Mouse (Mus musculus) embryo, embryonic 10.5 days (tissue): ENCODE results near the gene Pik3ap1.
"Not testable (repeated sequence)": the region's sequence is repeated elsewhere in the genome, so short reads cannot be mapped to it uniquely, and the experiment has no call there.

ENCODE experiments used
- DNase-seq: peaks from one replicate; pipeline ENCODE4 v3.0.0-alpha.2; 2015; ENCODE audit warnings: low spot score

Gene Pik3ap1

DNA sequence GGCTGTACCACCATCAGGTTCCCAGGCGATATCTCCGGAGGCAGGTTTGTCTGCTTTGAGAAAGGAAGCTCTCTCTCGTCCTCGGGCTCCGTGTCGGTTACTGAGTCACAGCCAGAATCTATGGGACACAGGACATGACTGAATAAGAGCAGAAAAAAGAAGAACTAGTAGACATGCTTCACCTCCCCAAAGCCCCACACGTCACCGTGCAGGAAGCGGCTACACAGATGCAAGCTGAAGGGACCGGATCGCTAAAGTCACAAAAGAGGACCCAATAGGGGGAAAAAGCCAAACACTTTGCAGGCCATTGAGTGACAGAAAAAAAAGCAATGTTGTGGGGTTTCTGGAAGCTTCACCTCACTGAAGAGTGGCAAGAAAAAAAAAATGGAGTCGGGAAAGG lies 52.7 kb downstream of the Pik3ap1 start:
- no peak for DNase-seq

DNA sequence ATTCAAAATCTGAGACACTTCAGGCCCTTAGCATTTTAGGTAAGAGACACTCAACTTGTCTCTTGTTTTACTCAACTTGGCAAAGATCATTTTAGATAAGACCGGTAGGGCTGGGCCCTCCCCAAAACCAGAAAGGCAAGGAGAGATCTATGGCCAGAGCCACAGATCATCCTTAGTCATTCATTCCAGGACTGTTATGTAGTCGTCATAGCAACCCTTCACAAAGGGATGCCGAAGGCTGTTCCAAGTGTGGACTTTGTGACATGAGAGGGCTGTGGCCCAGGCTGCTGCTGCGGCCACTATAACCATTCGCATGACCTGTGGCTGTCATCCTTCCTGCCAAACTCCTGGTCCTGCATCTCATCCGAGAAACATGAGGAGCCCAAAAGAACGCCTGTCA lies 54.5 kb downstream of the Pik3ap1 start:
- DNase-seq, result peak; percentile 35

DNA sequence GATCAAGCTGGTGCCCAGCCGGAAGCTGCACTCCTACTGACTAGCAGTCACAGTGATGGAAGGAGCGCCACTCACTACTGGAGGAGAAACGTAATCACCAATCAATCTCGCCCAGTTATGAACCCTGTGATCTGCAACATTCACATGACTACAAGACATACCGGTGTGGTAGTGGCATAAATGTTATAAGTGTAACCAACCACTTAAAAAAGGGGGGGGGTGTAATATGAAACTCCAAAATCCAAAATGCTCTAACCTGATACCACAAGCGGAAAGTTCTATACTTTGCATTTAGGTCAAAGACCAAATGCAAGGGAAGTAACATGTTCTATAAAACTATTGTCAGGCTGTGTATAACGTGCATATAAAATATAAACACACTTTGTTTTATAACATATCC lies 54.9 kb downstream of the Pik3ap1 start:
- no peak for DNase-seq

DNA sequence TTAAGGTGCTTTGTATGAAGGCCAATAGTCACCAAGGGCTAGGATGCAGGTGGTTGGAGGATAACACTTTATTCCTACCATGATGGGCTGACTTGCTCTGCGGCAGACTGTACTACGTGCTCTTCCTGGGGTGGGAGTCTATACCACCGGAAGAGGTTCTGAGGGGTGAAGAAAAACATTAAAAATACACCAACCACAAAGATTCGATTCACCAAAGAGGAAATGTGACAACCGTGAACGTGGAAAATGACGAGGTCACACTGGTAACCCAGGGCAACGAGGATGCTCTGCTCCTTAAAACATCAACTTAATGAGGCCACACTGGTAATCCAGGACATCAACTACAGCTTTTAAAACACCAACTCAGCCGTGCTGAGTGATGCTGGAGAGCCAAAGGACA lies 56.2 kb downstream of the Pik3ap1 start:
- no peak for DNase-seq

DNA sequence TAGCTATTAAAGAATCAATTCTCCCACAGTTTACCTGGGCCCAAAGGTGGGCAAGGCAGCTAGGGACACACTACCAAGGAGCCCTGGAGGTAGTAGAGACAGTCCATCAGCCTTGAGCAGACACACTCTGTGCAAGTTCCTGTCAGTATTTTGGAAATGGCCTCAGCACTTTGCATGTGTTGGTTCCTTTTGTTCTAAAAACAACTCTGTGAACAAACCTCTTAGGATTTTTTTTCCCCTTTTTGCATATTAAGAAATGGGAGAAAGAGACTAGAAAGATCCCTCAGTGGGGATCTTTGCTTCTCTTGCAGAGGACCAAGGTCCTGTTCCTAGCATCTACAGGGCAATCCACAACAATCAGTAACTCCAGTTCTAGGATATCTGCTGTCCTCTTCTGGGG lies 61.1 kb downstream of the Pik3ap1 start:
- no peak for DNase-seq

DNA sequence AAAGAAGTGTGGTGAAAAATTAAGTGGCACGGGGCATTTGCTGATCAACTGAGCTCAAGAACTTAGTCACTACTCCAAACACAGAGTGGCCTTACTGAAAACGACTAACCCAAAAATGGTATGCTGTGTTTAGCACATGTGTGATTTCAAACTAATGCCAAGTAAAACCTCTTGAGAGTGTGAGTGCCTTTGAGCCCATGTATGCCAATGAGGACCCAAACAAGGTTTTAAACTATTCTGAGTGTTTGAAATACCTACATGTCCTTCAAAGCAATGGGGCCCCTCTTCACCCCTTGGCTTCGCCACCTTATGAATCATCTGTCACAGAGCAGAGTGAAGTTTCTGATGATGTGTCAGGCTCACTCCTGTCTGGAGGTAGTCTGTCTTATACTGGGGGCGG lies 61.8 kb downstream of the Pik3ap1 start:
- no peak for DNase-seq

DNA sequence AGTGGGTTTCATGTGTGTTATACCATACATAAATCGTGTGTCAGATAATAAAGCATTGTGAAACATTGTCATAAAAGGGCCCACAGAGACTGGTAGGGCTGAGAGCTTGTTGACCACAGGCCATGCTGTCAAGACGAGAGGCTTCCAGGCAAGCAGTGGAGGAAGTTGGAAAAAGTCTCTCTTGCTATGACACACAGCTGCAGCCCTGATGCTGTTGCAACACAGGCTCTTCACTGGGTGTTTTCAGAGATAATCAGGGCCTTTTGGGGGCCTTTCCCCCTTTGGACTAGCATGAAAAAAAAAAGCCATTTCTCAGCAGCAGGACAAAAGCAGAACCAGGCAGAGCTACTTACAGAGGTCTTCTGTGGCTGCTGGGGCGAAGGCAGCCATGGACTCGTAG lies 63.8 kb downstream of the Pik3ap1 start:
- DNase-seq, result no peak

DNA sequence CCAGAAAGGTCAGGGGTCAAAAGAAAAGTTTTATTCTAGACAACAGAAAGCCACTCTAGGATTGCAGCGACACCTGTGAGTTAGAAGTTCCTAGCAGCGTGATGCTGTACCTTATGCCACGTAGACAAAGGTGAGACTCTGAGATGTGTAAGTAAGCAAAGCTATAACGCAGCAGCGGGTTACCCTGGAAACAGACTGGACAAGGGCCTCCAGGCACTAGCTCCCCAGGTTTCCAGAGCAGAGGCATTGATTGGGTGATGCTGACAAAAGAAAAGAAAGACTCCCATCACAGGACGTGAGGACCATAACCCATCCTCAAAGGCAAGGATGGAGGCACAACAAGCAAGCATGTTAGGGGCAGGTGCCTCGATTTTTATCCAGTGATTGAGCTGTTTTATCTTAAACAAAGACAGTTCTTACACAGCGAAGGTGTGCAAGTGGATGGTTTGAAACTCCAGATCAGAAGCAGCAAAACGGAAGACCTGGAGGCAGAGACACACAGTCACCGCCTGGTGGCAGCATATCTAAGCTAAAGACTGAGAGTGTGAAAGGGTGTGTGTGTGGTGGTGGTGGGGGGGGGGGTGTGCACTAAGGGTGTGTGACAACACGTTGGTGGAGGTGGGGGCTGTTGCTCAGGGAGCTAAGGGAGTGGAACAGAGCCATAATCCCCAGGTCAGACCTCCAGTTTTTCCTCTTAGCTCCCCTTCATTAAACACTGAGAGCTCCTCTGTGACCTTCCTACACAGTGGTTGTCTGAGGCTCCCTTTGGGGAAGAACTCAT lies 67.4 kb downstream of the Pik3ap1 start:
- peak; percentile 77 for DNase-seq

DNA sequence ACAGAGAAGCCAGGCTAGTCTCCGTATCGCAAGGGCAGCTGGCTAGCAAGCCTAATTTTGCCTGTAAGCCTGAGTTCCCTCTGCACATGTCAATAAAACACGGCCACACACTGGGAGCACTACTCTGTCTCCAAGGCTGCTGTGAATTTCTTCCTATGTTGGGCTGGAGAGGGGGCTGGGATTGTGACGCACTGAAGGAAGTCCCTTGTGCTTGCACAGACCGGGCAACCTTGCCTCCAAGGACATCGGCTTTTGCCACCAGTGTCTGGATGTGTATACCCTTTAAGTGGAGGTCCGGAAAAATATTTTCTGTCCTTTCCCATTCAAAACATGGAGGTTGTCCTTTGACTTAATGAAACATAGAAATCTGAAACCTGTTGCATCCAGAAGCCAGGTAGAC lies 70.2 kb downstream of the Pik3ap1 start:
- no peak for DNase-seq

DNA sequence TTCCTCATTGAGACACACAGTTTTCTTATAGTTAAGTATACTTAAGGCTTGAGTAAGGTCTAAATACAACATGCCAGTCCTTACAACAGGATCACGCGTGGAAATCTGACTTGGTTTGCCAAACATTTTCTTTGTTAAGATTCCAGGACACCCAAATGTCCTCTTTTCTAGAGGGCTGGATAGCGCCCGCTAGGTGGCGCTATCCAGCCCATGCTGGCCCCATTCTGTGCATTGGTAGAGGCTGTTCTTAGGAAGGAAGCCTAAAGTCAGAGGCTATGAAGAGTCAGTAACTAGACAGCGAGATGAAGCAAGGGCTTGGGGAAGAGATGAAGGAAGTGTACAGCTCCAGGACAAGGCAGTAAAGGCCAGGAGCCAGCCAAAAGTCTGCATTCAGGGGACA lies 71.2 kb downstream of the Pik3ap1 start:
- peak; percentile 67 for DNase-seq

DNA sequence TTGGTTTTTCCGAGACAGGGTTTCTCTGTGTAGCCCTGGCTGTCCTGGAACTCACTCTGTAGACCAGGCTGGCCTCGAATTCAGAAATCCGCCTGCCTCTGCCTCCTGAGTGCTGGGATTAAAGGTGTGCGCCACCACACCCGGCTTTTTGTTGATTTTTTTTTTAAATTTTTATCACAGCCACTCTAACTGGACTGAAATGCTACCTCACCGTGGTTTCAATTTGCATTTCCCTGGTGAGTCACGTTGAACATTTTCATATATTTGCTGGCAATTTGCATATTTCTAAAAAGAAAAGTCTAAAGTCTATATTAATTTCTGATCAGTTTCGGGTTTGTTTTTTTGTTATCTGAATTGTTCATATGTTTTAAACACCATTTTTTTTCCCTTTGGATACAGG lies 72.3 kb downstream of the Pik3ap1 start:
- DNase-seq, result not testable (repeated sequence)

DNA sequence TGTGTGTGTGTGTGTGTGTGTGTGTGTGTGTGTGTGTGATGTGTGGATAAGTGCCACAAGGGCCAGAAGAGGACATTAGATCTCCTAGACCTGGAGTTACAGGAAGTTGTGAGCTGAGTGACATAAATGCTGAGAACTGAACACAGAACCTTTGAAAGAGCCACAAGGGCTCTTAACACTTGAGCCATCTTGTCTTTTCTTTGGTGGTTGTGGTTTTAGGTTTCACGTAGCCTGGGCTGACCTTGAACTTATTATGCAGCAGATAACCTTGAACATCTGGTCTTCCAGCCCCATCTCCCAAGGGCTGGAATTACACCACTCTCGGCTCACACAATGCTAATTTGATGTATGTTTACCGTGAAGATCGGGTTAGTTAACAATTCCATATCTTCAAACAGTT lies 72.9 kb downstream of the Pik3ap1 start:
- DNase-seq, result no peak

DNA sequence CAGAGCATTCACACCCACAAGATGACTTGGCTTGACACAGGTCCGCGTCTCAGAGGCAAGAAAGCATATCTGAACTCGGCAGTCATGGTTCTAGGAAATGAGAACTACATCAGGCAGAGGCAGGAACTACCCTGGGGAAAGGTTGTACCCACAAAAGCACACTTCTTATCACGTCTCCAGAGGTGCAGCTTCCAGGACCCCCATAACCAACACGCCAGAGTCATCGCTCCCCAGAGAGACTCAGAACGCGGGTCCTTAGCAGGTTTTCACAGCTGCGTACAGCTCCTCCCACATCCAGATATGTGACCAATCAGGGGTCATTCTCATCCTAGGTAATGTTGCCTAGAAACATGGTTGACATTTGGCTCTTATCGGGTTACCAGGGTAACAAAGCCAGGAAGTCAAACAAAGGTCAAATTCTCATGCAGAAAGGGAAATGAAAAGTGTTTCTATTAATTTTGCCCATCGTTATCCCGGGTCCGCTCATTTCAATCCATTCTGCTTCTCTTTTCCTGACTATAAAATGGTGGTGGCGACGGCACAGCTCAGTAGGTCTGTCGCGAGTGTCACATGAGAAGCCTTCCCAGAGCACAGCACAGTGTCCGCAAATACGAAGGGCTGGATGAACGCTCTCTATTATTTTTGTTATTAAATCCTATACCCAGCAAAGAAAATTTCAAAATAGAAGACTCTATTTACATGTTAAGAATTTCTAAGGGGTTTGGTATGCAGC lies 73.8 kb downstream of the Pik3ap1 start:
- peak; percentile 73 for DNase-seq

DNA sequence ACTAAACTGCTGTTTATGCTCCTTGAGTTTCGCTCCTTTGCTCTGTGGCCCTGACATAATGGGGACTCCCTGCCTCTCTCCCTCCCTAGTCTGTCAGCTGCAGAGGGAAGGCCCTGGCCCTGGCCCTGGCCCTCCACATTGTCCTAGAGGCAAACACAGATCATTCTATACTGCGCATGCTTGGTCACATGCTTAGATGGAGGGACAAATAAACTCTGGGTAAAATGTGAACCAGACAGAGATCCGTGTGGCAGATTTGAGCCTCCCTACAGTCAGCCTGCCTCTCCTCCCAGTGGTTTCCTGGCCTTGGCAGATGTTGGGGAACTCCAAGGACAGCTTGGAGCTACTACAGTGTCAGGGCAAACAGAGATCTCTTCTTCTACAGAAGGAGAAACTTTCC lies 81.0 kb downstream of the Pik3ap1 start:
- no peak for DNase-seq

DNA sequence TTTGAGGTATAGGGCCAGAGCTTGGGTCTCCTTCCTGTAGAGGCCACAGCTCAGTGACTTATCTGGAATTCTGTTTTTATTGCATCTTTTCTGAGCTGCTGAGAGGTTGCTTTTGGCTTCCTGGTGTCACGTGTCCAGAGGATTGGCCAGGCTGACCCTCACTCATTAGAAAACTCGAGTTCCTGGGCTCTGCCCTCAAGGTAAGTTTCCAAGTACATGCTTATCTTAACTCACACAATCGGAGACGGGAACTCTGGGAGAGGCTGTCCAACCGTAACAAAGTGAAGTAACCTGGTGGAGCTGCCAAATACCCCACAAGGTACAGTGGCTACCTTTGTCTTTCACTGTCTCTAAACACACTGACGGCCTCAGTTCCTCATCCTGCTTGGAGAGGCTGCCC lies 81.5 kb downstream of the Pik3ap1 start:
- DNase-seq, result no peak

DNA sequence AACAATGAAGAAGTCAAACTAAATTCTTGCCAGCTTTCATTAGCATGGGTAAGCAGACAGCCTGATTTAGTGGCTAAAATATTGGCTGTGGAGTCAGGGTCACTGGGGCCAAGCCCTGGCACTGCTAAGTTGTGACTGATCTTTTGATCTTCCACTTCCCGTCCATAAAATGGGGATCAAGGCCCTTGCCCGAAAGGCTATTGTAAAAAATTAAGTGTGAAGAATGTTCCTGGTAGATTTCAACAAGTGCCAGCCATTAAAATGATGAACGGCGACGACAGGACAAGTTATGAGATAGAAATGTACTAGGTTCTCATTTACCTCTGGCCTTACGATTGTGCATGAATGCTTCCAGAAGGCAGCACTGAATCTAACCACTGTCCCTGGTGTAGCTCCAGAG lies 83.0 kb downstream of the Pik3ap1 start:
- DNase-seq, result peak; percentile 67

DNA sequence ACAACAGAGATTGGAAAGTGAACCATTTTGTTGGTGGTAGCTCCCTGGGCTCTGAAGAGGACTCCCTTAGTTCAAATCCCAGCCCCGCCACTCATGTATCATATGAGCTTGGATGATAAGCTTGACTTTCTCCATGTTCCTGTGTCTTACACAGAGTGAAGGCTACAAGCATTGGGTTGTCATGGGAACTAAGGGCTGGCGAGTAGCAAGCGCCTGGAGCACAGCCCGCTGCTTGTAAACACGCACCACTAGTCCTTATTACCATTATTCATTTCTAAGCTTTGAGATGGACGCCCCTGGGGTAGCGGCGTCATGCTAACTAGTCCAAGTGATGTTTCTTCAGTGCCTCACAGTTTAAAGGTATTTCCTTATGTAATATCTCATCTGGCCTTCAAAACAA lies 85.5 kb downstream of the Pik3ap1 start:
- DNase-seq, result no peak

DNA sequence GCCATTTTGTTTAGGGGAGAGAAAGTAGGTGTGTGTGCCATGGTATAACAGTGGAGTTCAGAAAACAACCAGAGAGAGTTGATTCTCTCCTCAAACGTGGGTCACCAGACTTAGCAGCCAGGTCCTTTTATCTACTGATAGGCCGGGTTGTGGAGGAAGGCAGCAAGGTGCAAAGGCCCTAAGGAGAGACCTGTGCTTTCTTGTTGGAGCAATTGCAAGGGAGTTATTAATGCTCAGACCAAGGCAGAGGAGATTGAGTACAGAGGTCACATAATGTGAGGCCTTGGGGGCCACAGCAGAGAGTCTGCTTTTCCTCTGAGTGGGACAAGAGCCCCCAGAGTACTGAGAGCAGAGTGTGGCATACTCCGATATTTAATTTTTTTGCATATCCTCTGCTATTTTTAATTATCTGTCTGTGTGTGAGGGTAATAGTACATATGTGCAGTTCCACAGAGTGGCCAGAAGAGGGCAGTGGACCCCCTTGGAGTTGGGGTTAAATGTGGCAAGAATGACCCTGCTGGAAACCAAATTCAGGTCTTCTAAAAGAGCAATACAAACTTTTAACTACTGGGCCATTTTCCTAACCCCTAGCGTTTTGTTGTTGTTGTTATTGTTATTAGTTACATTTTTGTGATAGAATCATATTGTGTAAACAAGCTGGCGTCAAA lies 93.8 kb downstream of the Pik3ap1 start:
- peak; percentile 55 for DNase-seq

DNA sequence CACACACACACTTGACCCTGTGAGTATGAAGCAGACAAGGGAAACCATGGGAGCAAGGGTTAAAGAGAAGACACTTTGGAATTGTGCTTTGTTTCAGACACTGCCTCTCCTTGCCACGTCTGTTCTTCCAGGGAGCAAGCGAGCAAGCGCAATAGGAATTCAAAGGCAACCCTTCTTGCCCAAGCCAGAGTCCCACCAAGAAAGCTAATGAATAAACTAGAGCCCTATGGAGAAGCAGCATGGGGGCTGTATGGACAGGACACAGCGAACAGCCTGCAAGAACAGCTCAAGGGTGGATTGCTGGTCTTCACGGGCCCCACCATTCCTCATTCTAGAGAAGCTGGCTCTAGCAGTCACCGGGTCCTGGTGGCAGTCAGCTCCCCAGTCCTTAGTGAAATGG lies 96.3 kb downstream of the Pik3ap1 start:
- no peak for DNase-seq

DNA sequence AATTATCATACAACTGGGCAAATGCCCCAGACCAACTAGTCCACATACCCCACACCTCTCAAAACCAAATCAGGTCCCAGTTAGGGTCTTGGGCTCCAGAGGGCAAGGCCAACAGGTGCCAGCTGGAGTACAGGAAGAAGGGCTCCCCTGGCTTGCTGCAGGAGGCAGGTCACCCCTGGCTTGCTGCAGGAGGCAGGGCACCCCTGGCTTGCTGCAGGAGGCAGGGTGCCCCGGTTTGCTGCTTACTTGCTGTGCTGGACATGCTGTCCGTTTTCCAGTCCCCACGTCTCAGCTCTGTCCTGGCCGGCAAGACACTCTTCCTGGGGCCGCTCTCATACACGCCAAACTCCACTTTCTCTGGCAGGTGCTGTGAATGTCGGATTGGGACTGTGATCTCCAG lies 97.7 kb downstream of the Pik3ap1 start:
- DNase-seq, result no peak

DNA sequence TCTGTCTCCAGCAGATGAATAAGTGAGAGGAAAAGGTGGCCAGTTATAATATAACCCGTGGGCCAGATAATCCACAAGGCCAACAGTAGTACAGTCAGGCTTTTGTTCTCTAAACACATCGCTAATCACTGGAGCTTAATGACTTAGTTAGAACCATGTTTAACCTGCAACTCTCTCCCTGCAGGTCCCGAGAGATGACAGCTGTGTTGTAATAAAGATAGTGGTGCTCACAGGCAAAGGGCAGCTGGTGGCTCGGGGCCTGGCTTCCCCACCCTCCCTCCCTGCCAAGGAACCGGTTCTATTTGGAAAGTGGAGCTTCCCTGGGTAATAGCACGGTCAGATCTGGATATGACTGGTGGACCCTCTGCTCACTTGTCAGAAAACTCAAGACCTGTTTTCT lies 100.4 kb downstream of the Pik3ap1 start:
- DNase-seq, result no peak

DNA sequence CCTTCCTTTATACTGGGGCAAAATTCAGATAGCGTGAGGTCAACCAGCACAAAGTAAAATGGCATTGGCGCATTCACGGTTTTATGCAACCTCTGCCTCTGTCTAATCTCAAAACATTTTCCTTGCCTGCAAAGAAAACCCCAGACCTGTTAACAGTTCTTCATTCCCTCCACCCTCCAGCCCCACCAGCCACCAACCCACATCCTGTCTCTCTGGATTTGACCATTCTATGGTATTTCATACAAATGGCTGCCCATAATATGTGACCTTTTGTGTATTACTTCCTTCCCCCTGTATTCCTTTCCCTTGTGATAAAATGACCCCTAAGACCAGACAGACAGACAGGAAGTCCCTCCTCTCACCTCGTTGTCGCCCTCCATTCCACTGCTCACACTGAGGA lies 102.2 kb downstream of the Pik3ap1 start:
- no peak for DNase-seq

DNA sequence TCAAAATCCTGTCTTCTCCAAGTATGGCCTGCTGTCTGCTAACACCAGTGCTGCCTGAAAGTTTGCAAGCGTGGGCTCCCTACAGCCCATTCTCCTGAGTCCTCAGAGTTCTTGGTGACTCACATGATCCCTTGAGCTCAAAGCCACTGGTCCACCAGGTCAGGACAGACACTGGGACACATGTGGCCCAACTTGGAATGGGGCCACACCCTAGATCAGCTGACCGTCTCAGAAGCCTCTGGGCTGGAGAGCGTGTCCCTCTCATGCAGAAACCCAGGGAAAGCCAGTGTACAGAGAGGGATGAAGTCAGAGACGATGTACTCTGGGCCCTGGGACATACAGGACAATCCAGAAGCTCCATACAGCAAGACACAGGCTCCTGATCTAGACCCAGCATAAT lies 102.7 kb downstream of the Pik3ap1 start:
- DNase-seq, result no peak
